Mouse (Mus musculus): ENCODE data around the gene Ptpn11.

DNA sequence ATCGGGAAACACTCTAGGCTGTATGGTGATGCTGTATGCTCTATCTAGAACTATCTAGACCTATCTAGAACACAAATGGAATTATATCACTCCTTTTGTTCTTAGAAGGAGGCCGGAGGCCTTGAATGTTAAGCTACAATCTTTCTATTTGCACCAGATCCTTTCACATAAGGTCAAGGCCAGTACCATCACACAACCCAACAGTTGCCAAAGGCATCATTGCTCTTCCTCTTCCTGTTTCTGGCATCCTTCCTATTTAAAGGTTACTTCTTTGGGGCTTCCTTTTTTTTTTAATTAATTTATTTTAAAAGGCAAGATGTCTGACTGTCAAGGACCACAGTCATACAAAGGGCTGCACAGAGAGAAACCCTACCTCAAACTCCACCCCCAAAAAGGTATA lies 6.1 kb upstream of the Ptpn11 start:
- no peak for TF ChIP-seq CTCF (conservative IDR thresholded peaks at IDR 0.05; ENCODE audit: low read length)
- no peak for TF ChIP-seq POU5F1 (IDR thresholded peaks at IDR 0.05; ENCODE audit: borderline replicate concordance, low read length)

Data from E14TG2a.4 (cell line).